Mouse (Mus musculus): ENCODE results near the gene Gapdh.

The Gapdh gene

GRCm38 (mm10) chr6:125128724-125129123 lies 37.5 kb downstream of the Gapdh start:
- in situ Hi-C loops (cut with MboI; ENCODE audit: unreplicated experiment in 2 of 2), result no loop called here

GRCm38 (mm10) chr6:125119387-125119786 lies 46.9 kb downstream of the Gapdh start:
- in situ Hi-C loops (cut with MboI; ENCODE audit: unreplicated experiment in 2 of 2), result no loop called here

- in situ Hi-C loops (cut with MboI; ENCODE audit: unreplicated experiment in 2 of 2), result no loop called here
Measured at GRCm38 (mm10) chr6:125112553-125112952, 53.7 kb downstream of the Gapdh start.

Measured in v-Abl transformed pro-B cells (cell line).